Mouse (Mus musculus): Measurements from ENCODE around the gene Sf3b2. TPM values are rescaled to one million over a fixed set of nuclear protein-coding genes. Genes with fewer than 3 reads are reported as not detected.
"Not testable (repeated sequence)": the region's sequence is repeated elsewhere in the genome, so short reads cannot be mapped to it uniquely, and the experiment has no call there.

Sf3b2 gene
- polyA plus RNA-seq, 1 experiment from 2014 or later: 377 TPM

DNA sequence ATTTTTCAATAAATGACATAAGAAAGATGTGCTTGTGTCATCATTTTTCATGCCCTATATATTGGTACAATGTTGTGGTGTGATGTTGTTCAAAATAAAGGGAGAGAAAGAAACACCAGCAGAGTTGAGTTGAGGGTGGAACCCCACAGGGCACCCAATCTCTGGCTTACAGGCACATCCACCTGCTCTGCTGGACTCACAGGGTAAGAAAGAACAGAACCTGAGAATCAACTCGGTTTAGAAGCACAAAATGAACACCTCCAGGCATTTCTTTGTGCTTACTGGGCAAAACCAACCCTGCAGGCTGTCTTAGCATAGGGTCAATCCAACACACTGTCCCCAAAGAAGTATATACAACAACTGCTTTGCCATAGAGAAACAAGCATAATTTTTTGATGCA is 23.8 kb downstream of the Sf3b2 start:
- H3K4me2 ChIP-seq: peak overlapping the region; percentile 91
- H3K4me3 ChIP-seq: peak overlapping the region; percentile 97
- H3K9me3 ChIP-seq: no peaks in the 10 kb centered on the region
- peaks cover 21% of the 10 kb centered on the region for H3K36me3 ChIP-seq
- peaks cover 37% of the 10 kb centered on the region for H3K4me1 ChIP-seq (replicated peaks)
- 37% methylated on average over 1 of the region's 1 CpGs for WGBS
- peak overlapping the region; percentile 96; the same call in 1 of the 2 replicates for H3K9ac ChIP-seq
- no peak for ATAC-seq (ENCODE audit: low FRiP score)
- no peak overlapping the region for H3K27ac ChIP-seq
- no peaks in the 10 kb centered on the region for H3K27me3 ChIP-seq

DNA sequence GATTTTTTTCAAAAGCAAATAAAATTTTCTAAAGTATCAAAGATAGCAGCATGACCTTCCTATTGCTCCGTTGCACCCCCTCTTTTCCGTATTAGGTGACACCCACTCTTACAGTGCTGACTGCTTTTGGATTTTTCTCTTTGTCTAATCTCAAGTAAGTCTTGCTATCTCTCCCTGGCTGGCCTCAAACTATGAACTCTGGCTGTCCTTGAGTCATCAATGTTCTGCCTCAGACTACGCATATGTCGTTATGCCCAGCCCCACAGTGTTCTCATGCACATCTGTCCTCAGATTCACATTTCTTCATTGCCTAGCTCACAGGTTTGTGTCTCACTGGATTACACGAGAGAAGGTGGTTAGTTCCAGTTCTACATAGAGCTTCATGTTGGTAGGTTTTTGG is 25.9 kb downstream of the Sf3b2 start:
- peaks cover 6% of the 10 kb centered on the region for H3K36me3 ChIP-seq
- ATAC-seq (ENCODE audit: low FRiP score): no peak
- H3K4me1 ChIP-seq (replicated peaks): peaks cover 37% of the 10 kb centered on the region
- 89% methylated on average over 5 of the region's 5 CpGs for WGBS
- H3K4me3 ChIP-seq: no peak overlapping the region
- no peaks in the 10 kb centered on the region for H3K27me3 ChIP-seq
- H3K27ac ChIP-seq: no peak overlapping the region
- H3K9me3 ChIP-seq: no peaks in the 10 kb centered on the region
- H3K9ac ChIP-seq: 0 out of 2 replicates have a peak overlapping the region, but pooled peaks have one; percentile 39
- no peak overlapping the region for H3K4me2 ChIP-seq

DNA sequence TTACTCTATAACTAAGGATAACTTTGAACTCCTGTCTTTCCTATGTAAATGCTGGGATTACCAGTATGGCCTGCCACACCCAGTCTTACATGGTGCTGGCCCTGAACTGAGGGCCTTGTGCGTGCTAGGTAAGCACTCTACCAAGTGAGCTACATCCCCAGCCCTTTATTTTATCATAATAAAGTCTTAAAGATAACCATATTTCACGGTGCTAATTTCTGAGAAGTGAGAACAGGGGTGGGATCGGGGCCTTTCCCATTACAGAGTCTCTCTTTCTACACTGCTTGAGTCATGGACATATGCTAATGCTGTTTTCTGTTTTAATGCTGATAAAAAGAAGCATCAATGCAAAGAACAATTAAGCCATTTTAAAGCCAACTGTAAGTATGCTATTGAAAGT is 26.4 kb downstream of the Sf3b2 start:
- Histone ChIP-seq H3K27ac (no peak overlapping the region), H3K4me3 (no peak overlapping the region), H3K4me1 (replicated peaks) (peaks cover 36% of the 10 kb centered on the region), H3K9ac (no peak overlapping the region), H3K36me3 (peaks cover under 1% of the 10 kb centered on the region), H3K4me2 (no peak overlapping the region), H3K9me3 (no peaks in the 10 kb centered on the region), H3K27me3 (no peaks in the 10 kb centered on the region)
- 89% methylated on average over 3 of the region's 3 CpGs for WGBS
- ATAC-seq (ENCODE audit: low FRiP score): no peak

DNA sequence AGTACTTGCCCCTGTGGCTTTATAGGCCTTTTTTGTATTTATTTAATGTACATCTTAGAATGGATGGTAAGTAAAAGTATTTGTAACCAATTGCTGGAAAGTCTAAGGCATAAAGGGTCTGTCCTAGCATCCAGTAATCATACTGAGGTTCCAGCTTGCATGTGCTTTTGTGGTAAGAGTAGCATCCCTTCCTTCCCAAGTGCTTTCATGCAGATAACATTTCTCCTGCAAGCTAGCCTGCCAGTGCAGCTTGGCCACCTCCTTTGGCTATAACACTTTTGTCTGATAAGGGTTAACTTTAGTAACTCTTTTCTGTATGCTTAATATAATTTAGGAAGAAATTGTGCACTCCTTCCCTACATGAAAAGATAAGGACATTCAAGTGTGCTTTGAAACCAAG is 27.2 kb downstream of the Sf3b2 start:
- H3K9me3 ChIP-seq: no peaks in the 10 kb centered on the region
- H3K27me3 ChIP-seq: no peaks in the 10 kb centered on the region
- ATAC-seq (ENCODE audit: low FRiP score): no peak
- peaks cover 29% of the 10 kb centered on the region for H3K4me1 ChIP-seq (replicated peaks)
- H3K4me2 ChIP-seq: no peak overlapping the region
- H3K4me3 ChIP-seq: no peak overlapping the region
- H3K27ac ChIP-seq: no peak overlapping the region
- H3K9ac ChIP-seq: no peak overlapping the region
- no peaks in the 10 kb centered on the region for H3K36me3 ChIP-seq

DNA sequence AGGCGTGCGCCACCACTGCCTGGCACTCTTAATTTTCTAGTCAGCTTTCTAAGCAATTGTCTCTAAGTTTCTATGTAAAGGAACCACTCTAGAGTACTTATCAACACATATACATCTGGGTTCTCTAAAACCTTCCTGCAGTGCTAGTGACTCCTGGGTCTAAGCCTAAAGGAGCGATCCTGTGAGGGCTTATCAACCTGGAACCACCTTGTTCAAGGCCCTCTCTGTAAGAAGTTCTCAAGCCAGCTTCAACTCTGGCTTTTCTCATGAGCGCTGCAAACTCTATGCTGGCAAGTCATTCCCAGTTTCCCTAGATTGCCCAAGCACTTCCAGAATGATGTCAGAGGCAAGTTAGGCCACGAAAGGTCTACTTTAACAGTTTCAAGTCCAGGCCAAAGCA is 28.2 kb downstream of the Sf3b2 start:
- no peaks in the 10 kb centered on the region for H3K27me3 ChIP-seq
- H3K27ac ChIP-seq: no peak overlapping the region
- no peaks in the 10 kb centered on the region for H3K36me3 ChIP-seq
- 97% methylated on average over 5 of the region's 5 CpGs for WGBS
- H3K9ac ChIP-seq: no peak overlapping the region
- no peak for ATAC-seq (ENCODE audit: low FRiP score)
- H3K4me2 ChIP-seq: no peak overlapping the region
- no peak overlapping the region for H3K4me3 ChIP-seq
- peaks cover 26% of the 10 kb centered on the region for H3K4me1 ChIP-seq (replicated peaks)
- no peaks in the 10 kb centered on the region for H3K9me3 ChIP-seq

DNA sequence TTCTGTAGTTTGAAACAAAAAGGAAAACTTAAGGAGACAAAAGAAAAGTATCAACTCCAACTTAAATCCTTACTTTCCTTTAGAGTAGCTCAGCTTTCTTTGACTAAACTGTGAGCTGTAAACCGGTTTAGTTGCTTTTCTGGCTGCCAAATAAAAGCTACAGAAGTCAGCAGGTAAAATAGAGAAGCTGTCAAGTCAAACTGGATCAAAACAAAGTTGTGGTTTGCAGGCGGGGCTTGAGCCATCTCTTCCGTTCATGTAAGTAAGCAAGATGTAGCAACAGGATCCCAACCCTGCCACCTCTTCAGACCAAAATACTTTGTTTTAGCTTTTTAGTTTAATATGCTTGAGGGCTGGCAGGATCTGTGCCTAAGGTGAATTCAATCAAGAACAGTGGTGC is 38.1 kb downstream of the Sf3b2 start:
- no peak for ATAC-seq (ENCODE audit: low FRiP score)
- 58% methylated on average over 3 of the region's 3 CpGs for WGBS
- H3K36me3 ChIP-seq: no peaks in the 10 kb centered on the region
- H3K4me2 ChIP-seq: no peak overlapping the region
- no peak overlapping the region for H3K9ac ChIP-seq
- H3K27ac ChIP-seq: no peak overlapping the region
- H3K4me3 ChIP-seq: no peak overlapping the region
- H3K9me3 ChIP-seq: no peaks in the 10 kb centered on the region
- no peaks in the 10 kb centered on the region for H3K4me1 ChIP-seq (replicated peaks)
- H3K27me3 ChIP-seq: no peaks in the 10 kb centered on the region

DNA sequence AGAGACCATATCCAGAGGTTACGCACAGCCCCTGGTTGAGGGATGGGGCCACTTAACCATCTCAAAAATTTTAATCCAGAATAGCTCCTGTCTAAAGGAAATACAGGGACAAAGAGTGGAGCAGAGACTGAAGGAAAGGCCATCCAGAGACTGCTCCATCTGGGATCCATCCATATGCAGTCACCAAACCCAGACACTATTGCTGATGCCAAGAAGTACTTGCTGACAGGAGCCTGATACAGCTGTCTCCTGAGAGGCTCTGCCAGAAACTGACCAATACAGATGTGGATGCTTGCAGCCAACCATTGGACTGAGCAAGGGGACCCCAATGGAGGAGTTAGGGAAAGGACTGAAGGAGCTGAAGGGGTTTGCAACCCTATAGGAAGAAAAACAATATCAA is 58.3 kb downstream of the Sf3b2 start:
- not testable (repeated sequence) for H3K27me3 ChIP-seq; H3K4me2 ChIP-seq; H3K4me1 ChIP-seq (replicated peaks); H3K36me3 ChIP-seq; H3K27ac ChIP-seq; H3K4me3 ChIP-seq; ATAC-seq (ENCODE audit: low FRiP score); H3K9ac ChIP-seq; H3K9me3 ChIP-seq
- WGBS: 100% methylated on average over 1 of the region's 1 CpGs

DNA sequence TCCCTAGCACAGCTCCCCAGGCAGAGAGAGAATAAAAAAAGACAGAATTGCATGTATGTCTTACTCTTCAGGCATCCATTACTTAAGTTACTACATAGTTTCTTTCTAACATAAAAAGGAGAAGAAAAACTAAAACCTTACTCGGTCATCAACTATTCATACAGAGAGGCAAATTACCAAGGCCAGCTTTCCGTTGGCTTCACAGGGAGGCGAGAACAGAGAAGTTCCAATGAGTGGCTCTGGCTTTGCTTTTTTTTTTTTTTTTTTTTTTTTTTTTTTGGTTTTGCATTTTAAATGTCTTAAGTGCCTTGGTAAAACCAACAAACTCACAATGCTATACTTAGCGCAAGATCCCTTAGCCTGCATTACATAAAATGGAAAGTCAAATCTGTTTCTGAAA is 62.6 kb downstream of the Sf3b2 start:
- no peaks in the 10 kb centered on the region for H3K27me3 ChIP-seq
- no peaks in the 10 kb centered on the region for H3K9me3 ChIP-seq
- no peak overlapping the region for H3K9ac ChIP-seq
- no peak overlapping the region for H3K4me2 ChIP-seq
- no peak overlapping the region for H3K4me3 ChIP-seq
- no peaks in the 10 kb centered on the region for H3K36me3 ChIP-seq
- no peak for ATAC-seq (ENCODE audit: low FRiP score)
- 90% methylated on average over 4 of the region's 4 CpGs for WGBS
- H3K27ac ChIP-seq: no peak overlapping the region
- H3K4me1 ChIP-seq (replicated peaks): no peaks in the 10 kb centered on the region

DNA sequence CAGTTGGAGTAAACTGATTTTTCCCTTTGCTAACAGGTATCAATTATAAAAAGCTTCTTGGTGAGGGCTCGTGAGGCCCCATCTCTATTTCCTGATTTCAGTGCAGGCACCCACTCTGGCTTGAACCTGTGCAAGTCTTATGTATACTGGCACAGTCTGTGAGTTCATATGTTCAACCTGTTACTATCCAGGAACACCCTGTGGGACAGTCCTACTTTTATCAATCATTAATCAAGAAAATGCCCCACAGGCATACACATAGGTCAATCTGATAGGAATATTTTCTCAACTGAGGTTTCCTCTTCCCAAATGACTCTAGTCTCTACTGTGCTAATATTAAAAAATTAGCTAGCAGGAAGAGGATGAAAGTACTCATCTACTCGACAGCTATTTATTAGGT is 65.1 kb downstream of the Sf3b2 start:
- H3K9ac ChIP-seq: no peak overlapping the region
- no peaks in the 10 kb centered on the region for H3K27me3 ChIP-seq
- ATAC-seq (ENCODE audit: low FRiP score): no peak
- H3K9me3 ChIP-seq: no peaks in the 10 kb centered on the region
- no peak overlapping the region for H3K4me2 ChIP-seq
- H3K4me3 ChIP-seq: no peak overlapping the region
- H3K27ac ChIP-seq: no peak overlapping the region
- WGBS: 84% methylated on average over 2 of the region's 2 CpGs
- H3K36me3 ChIP-seq: no peaks in the 10 kb centered on the region
- no peaks in the 10 kb centered on the region for H3K4me1 ChIP-seq (replicated peaks)

DNA sequence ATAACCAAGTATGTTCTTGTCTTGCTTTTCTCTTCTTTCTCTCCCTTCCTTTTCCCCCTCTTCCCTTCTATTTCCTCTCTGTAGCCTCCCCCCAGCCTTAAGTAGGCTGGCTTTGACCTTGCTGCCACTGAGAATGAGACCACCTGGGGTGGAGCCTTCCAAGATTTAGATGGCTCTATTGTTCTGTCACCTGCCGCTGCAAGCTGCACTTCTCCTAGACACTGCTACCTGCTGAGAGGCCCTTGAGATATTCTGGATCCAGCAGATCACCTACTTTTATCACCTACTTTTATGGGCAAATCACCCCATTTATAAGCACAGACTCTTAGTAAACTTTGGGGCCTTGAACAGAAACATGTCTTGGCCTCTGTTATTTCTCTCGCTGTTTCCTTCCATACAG is 70.6 kb downstream of the Sf3b2 start:
- no peak for ATAC-seq (ENCODE audit: low FRiP score)
- Histone ChIP-seq H3K9ac (no peak overlapping the region), H3K36me3 (no peaks in the 10 kb centered on the region), H3K4me1 (replicated peaks) (no peaks in the 10 kb centered on the region), H3K27ac (no peak overlapping the region), H3K4me2 (no peak overlapping the region), H3K4me3 (no peak overlapping the region), H3K9me3 (no peaks in the 10 kb centered on the region), H3K27me3 (no peaks in the 10 kb centered on the region)
- 38% methylated on average over 2 of the region's 2 CpGs for WGBS

DNA sequence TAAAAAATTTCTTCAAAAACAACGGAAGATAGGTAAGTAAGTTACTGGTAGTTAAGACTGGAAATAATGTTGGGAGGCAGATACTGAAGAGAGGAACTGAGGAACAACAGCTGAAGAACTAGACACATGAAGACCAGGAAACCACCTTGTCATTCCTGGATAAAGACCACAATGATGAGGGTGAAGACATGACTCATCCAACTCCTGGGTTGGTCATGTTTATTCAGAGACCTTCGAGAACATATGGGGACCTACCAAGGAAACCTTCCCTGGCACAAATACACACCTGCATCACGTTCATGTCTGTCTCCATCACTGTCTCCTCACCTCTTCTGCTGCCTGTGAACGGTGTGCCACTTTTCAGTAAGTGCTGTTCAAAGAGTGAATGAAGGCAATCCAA is 71.2 kb downstream of the Sf3b2 start:
- Histone ChIP-seq H3K9ac (no peak overlapping the region), H3K27me3 (no peaks in the 10 kb centered on the region), H3K4me1 (replicated peaks) (no peaks in the 10 kb centered on the region), H3K36me3 (no peaks in the 10 kb centered on the region), H3K27ac (no peak overlapping the region), H3K4me3 (no peak overlapping the region), H3K9me3 (no peaks in the 10 kb centered on the region), H3K4me2 (no peak overlapping the region)
- WGBS: 89% methylated on average over 4 of the region's 4 CpGs
- ATAC-seq (ENCODE audit: low FRiP score): no peak
